Mouse (Mus musculus): ENCODE measurements at regions not wholly inside any gene's neighbourhood (a gene's known extent, or its start where the extent isn't known, plus 50 kb on each side); places are given as distances from the start of the nearest gene placed in this dataset.

DNA sequence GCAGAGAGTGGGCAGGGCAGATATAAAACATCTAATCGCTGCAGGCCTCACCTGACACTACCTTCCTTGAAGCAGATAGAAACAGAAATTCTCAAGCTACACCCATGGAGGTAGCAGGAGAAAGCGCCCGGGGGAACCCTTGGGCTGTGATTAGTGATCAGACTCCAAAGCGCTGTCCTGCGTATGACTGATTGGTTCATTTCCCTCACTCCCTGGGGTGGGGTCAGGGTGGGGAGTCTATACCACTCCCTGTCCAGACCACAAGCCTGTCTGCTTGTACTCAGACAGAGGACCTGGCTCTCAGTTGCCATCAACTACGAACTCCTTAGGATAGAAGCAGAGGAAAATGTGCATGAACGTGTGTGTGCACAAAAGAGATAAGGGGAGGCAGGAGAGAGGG is 77.7 kb downstream of the Gm826 start:
- no peak for DNase-seq

GRCm38 (mm10) chr2:160250228-160250627 is 83.7 kb downstream of the Gm826 start:
- no peak for DNase-seq

GRCm38 (mm10) chr2:160249104-160250093 is 84.6 kb downstream of the Gm826 start:
- no peak for DNase-seq

GRCm38 (mm10) chr2:160247286-160247685 is 86.7 kb downstream of the Gm826 start:
- no peak for DNase-seq

DNA sequence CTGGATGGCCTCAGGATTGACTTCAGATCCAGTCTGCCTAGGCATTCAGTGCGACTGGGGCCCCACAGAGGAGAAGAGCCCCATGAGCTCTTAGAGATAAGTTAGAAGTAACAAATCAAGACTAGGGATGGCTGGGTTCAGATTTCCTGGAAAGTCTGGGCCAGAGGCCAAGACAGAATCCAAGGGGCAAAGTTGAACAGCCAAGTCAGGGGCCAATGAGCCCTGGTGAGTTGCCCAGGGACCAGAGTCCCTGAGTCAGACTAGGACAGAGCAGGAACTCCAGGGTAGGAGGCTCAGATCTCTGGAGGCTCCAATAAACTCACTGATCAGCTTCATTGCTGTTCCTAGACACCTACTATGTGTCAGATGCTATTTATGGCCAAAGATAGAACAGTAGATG is 87.6 kb downstream of the Gm826 start:
- DNase-seq, result no peak

DNA sequence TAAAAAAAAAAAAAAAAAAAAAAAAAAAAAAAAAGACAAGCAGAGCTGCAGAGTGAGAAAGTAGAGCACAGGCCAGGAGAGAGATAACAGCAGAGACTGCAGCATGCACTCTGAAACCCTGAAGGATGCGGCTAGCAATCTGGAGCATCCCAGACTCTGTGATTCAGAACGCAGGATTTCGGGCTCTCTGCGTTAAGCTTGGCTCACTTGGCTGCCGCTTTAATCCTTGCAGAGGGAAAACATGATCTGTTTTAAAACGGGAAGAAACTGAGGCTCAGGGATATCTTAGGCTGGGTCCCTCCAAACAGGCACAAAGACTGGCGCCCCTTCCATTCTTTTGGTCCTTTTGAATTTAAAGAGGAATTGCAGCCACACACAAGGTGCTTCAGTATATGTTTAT is 89.1 kb downstream of the Gm826 start:
- DNase-seq, result no peak

- DNase-seq, result no peak
Observed at GRCm38 (mm10) chr2:160240531-160241379, 93.2 kb downstream of the Gm826 start.

DNA sequence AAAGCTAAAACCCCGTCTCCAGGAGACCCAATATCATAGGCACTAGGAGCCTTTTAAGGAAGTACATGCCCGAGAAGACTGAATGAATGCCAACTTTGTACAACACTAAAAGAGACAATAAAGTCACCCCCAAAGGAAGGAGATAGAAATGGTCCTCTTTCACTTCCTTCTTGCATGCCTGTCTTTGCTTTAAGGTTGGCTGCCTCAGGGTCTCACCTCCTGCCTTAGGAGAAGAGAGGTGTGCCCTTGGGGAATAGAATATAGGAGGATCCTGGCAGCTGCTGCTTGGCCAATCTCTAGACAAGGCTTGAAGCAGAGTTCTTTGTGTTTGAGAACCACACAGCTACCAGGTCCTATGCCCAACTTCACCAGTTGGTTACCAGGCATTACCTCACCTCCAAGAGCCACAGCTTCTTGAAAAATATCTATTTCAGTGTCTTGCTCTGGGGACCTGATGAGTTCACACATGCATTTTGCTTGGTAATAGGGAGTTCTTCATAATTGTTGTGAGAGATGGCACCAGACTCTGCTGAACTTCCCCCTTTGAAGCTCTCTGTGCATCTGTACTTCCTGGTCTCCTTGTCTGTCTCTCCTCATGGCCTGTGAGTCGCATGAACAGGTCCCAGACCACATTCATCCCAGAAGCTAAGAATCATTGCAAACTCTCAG is 96.4 kb downstream of the Gm826 start:
- no peak for DNase-seq

DNA sequence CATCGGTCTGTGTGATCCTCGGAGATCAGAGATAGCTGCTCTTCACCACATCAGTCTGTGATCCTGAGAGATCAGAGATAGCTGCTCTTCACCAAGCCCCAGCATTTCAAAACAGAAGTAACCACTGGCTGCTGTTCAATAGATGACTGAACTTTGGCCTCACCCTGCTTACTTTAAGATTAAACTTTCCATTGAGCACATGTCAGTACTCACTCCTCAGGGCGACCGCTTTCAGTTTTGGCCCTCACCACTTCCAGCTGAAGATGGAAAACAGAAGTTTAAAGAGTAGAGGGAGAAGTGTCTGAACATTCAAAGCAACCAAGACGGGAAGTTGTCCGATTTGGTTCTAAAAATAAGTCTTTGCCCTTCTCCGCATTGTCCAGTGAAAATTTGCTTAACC is 97.2 kb downstream of the Gm826 start:
- DNase-seq, result no peak

DNA sequence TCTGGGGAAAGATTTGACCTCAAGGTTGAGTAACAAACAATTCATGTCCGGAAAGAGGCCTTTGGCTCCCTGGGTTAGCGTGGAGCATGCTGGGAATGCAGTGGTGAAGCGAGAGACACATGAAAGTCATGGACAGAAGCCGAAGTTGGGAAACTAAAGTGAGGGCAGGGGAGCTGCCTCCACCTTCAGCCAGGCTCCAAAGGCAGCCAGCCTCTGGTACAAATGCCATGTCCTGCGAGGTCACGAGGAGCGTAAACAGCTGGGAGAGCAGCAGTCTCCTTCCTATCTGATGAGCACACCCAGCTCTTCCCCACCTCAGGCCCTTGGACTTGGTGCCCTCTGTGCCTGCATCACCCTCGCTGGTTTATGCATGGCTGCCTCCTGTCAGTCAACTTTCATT is 103.2 kb downstream of the Gm826 start:
- no peak for DNase-seq

DNA sequence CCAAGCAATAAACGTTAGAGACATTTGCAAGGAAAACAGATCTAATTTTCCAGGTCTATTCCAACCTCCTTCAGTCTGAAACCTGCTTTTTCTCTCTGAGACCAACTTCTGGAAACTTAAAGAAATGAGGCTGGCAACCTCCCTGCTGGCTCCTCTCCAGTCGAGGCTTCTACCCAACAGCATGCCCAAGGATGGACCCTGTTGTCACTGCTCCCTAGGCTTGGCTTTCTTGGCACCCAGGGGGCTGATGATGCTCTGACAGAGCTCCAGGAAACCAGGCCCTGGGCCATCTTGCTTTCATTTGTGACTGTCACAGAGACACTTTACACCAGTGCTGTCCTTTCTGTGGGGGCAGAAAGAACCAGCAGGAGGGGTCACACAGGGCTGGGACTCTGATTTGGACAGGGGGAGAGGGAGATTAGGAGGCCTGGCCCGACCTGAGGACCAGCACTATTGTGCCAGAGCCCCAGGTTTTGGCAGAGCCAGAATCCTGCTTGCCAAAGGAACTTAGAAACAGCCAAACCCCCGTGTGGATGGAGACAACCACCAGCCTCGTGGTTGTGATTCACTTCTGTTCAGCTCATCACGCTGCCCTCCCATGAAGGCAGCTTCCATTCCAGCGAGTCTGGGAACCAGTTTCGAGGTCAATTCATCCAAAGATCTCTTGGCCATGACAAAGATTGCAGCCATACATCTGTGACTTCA is 105.5 kb downstream of the Gm826 start:
- no peak for DNase-seq

- peak; percentile 52 for DNase-seq
Observed at GRCm38 (mm10) chr2:160225450-160225849, 108.5 kb downstream of the Gm826 start.

GRCm38 (mm10) chr2:160223366-160223765 is 110.6 kb downstream of the Gm826 start:
- DNase-seq, result no peak

- no peak for DNase-seq
Observed at GRCm38 (mm10) chr2:160221772-160222171, 112.2 kb downstream of the Gm826 start.

DNA sequence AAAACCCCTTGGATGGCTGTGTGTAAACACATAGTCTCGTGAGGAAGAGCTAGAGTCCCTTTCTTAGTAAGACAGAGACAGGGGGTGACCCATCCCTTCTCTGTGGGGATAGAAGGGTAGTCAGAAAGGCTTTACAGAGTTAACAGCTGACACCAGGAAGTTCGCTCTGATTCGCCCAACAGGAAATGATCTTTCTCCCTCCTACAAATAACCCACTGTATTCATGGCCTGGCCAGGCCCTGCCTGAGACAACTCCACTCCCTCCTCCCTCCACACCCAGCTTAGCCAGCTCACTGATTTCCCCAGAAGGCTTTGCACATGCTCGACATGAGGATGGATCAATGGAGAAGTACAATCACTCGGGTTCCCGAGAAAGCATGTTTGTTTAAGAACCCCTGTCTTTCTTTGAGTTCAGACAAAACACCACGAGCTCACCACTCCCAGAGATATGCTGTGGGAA is 113.4 kb downstream of the Gm826 start:
- DNase-seq, result no peak

DNA sequence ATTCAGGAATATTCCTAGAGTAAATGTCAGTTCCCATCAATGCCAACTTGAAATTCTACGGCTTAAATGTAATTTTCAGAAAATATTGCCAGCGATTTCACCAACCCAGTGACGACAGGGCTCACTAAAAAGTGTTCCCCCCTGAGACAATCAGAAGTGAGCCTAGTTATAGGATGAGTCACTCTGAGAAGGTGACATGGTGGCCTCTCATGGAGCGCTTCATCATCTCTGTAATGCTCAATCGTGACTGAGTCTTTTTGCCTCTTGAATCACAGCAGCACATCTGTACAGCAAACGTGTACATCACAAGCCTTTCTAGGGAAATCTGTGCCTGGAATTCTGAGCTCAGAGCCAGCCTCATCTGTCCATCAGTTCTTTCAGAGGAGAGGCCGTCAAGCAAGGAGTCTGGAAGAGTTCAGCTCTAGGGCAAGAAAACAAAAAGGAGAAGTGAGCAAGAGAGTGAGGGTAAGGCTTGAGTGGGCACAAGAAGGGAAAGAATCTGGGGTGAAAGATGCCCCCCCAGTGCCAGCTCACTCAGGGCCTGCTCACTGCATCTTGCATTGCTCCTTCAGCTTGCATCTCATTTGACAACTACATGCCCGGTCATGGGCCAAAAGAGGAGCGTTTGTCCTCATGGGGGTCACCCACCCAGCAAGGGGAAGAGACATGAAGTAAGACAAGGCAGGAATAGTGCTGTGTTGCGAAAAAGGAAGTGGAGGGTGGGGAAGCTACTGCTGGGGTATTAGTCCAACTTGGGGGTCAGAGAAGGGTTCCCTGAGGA is 119.7 kb downstream of the Gm826 start:
- no peak for DNase-seq

DNA sequence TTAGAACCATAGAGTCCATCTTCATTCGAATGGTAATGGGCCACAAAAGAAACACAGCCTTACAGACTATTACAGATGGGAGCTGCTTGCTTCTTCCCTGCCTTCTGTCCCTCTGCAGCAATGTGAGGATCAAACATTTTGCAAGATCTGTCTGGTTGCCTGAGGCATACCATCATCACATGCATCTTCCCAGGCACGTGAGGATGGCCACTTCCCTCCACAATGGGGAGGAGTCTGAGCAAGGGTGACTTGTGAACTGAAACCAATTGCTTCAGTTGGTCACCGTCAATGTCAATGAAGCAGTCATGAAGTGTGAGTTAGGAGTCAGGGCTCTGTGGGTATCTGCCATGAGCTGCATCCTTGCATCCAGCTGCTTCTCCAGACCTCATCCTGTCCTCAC is 123.5 kb downstream of the Gm826 start:
- no peak for DNase-seq

DNA sequence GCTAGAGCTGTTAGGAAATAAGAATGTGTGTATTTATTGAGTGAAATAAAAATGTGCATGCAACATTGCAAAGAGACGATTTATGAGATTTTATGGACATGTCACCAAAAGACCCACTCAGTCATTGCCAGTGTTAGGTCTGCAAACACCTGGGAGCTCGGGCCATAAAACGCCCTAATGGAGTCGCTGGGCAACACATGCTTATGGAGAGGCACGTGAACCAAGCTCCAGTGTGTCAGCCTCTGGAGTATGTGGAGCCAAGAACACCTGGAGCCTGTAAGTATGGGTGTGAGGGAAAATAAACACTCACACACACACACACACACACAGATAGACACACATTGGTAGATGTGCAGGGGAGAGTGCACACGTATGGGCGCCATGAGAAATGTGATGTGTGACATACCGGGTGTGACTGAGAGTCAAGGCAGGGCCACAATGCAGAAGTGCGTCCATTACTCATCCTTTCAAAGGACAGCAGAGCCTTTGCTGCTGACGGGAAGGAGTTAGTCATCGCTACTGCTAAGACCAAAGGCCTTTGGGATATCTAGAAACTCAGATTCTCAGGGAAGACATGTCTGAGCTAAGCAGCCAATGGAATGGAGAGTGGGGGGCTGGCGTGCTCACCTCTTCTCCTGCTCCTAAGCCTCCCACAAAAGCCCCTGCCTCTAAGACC is 124.2 kb downstream of the Gm826 start:
- no peak for DNase-seq

DNA sequence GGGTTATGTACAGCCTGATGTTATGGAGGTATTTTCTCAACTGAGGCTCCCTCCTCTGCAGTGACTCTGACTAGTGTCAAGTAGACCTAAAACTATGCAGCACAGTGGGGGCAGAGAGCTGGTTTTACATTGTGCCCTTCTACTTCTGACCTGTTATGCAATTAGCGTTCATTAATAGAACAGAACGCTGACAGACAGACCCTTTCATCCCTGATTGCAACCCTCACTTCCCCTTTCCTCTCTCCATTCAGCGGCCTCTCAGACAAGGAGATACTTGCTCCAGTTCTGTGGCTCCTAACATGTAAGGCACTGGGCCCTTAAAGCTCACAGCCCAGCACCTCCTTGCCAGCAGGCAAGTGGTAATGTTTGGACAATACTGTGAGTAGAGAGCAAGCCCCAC is 125.7 kb downstream of the Gm826 start:
- no peak for DNase-seq

- DNase-seq, result no peak
Observed at GRCm38 (mm10) chr2:160207226-160207625, 126.7 kb downstream of the Gm826 start.

DNA sequence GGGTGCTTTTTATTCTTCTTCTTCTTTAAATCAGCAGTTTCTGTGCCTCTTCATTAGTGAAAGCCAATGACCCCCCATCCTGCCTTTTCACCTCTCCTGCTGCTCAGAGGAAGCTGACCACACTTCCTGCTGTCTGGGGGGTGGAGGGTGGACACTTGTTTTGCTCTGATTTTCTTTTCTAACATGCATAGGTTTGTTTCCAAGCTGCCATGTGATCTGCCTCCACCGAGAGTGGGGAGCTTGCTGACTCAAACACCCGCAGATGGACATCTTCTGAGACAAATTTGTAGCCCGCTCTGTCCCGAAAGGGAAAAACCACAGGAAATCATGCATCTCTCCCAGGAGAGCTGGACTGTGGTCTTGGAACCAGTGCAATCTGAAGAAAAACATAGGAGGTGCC is 141.3 kb downstream of the Gm826 start:
- DNase-seq, result no peak

All from adrenal gland, adult 8-10 months (tissue).